Mouse (Mus musculus) right cerebral cortex, adult 18-20 months (tissue): ENCODE results near the gene Gpr107.

Source experiments
- DNase-seq: peaks from one replicate; pipeline ENCODE4 v3.0.0; 2022; ENCODE audit warnings: mixed read lengths

Gpr107 gene

GRCm38 (mm10) chr2:31202357-31202756 lies 50.2 kb downstream of the Gpr107 start:
- no peak for DNase-seq

- no peak for DNase-seq
These were observed 50.8 kb downstream of the Gpr107 start for GRCm38 (mm10) chr2:31202956-31203355.

DNA sequence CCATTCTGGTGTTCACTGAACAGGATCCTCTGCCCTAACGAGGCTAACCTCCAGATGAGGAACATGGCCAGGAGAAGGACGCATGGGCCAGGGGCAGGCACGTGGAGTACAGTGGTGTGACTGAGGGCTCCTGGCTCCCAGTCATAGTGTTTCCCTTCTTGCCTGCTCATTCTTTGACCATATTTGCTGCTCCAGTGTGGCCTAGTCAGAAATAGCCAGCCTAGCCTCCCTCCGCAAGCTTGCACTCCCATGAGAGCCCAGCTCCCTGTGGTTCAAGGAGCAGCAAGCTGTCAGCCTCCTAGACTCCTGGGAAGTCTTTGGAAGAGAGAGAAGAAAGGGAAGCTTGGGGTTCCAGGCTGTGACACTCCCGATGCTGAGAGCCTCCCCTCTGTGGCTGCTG lies 52.6 kb downstream of the Gpr107 start:
- DNase-seq: no peak

DNA sequence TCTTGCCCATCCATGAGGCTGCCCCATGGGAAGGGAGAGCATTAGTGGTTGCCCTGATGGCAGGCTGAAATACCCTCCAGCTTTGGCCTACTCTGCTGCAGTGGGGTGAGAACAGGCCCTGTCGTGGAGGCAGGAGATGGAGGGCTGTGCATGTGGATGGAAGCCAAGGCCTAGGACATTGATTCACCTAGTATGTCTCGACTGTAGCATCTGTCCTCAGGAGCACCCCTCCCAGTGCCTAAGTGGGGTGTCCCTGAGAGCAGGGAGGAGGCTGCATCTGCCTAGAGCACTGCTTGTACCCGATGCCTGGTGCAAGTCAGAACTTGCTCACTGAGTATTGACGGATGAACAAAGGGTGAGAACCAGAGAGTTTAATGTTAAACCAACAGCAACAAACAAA lies 54.1 kb downstream of the Gpr107 start:
- DNase-seq: no peak

- no peak for DNase-seq
These were observed 54.8 kb downstream of the Gpr107 start for GRCm38 (mm10) chr2:31206882-31207281.

DNA sequence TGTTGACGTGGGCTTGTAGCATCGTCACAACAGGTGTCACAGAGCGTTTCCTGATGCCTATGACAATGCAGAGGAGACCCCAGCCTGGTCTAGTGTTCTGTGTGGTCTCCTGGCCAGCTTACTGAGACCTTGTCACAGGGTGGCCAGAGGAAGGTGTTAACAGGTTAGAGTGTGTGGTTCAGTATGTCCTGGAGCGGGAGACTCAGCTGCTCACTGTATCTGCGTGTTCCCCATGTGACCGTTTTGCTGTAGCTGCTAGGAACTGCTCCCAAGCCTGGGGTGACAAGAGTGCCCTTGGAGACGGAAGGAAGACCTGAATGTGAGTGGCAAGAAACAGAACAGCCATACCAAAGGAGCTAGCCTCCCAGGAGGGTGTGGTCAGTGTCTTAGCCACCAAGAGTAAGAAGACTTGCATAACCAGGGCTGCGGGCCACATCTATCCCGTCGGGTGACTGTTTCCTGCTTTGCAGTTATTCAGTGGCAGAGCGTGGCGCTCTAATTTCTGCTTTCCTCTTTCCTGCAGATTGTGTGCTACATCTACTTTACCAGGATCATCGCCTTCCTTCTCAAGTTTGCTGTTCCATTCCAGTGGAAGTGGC lies 56.5 kb downstream of the Gpr107 start:
- no peak for DNase-seq

DNA sequence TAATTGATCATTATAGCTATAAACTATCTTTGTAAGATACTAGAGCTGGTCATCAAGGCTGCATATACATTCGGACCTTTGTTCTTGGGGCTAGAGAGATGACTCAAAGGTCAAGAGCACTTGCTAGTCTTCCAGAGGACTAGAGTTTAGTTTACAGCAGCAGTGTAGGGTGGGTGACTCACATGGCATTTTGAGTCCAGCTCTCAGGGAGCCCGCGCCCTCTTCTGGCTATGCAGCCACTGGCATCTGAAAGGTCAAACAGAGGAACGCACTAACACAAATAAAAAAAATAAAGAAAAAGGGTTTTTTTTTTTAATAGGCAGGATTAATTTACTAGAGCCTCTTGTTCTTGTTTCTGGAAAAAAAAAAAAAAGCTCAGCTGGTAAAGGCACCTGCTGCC lies 57.4 kb downstream of the Gpr107 start:
- no peak for DNase-seq

DNA sequence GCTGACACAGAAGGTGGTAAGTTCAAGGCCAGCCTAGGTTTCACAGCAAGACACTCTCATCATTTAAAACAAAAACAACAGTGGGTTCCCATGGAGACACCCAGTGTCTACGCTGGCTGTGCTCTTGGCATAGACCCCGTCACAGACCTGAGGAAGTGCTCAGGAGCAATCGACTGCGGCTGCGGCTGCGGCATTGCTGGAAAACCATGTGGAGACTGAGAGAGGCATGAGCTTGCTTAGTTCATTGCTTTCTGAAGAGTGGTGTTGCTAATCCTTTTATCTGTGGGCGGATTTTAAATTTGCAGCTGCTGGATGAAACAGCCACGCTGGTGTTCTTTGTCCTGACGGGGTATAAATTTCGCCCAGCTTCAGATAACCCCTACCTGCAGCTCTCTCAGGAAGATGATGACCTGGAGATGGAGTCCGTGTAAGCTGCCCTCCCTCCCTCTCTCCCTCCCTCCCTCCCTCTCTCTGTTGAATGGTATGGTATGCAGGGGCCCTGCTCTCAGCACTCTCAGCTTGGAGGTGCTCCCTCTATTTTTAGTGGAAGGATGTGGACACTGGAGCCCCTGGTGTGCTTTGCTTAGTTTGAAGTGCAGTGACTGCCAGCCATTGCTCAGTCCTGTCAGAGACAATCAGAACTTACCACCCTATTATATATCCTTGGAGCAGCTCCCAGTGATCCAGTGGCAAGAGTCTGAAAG lies 58.2 kb downstream of the Gpr107 start:
- DNase-seq: no peak

DNA sequence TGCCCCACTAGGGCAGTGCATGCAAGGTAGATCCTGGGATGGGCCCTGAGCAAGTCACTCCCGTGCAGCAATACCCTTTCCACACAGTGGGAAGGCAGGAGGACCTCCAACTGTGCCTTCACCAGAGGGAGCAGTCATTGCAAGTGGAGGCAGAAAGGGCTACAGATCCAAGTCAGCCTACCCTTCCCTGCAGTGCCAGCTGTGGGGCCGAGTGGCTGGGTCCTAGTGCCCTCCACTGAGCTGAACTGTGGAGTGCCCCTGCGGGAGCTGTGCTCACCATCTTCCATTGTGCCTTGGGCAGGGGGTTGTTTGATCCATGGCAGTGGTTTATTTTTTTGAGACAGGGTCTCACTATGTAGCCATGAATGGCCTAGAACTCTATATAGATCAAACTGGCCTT lies 59.1 kb downstream of the Gpr107 start:
- DNase-seq: no peak

GRCm38 (mm10) chr2:31214211-31214796 lies 62.2 kb downstream of the Gpr107 start:
- DNase-seq: no peak

- DNase-seq: no peak
These were observed 66.5 kb downstream of the Gpr107 start for GRCm38 (mm10) chr2:31218611-31219010.

GRCm38 (mm10) chr2:31219470-31219869 lies 67.4 kb downstream of the Gpr107 start:
- DNase-seq: no peak

GRCm38 (mm10) chr2:31220844-31221243 lies 68.7 kb downstream of the Gpr107 start:
- DNase-seq: no peak

DNA sequence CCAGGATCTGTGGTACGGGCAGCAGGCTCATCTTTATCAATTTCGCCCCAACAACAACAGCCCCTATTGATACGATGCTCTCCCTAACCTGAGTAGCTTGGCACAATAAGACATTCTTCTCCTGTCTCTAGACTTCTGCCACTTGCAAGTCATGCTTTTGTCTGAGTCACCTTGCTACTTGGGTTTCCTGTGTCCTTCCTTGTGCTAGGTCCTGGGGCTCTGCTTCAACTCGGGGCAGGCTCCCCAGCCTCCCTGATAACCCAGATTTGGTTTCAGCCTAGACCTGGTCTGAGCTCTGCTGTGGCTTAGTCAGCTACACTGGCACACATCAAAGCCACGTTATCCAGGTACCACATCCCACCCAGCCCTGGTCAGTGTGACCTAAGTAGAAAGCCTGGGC lies 69.5 kb downstream of the Gpr107 start:
- DNase-seq: no peak

GRCm38 (mm10) chr2:31228768-31229311 lies 76.7 kb downstream of the Gpr107 start:
- no peak for DNase-seq

DNA sequence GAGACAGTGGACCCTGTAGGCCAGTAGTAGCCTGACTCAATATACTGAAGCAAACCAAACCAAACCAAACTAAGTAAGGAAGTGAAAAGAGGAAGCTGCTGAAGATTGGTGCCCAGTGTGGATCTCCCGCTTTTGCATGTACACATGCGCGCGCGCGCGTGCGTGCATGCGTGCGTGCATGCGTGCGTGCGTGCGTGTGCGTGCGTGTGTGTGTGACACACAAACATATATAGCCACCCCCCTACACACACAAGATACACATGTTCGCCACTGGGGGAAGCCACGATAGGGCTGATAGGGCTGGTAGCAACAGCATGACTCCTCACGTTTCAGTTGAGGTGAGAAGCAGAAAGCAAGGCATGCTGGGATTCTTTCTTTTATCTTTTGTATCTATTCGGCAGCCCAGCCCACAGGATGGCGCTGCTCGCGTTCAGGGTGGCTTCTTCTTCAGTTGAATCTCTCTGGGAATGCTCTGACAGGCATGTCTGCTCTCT lies 87.1 kb downstream of the Gpr107 start:
- no peak for DNase-seq

DNA sequence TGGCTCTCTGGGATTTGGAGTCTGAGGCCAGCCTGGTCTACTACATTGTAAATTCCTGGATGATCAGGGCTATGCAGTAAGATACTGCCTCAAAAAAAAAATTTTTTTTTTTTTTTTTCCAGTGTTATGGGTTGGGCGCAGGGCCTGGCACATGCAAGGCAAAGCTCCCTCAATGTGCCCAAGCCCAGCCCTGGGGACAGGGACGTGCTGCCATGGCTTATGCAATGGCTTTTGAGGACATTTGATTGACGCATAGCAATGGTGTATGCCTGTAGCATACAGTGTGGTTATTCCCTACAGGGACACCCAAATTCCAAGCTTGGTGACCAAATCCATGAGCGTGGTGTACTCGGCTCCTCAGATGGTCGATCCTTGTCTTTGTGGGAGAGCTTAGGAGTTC lies 87.7 kb downstream of the Gpr107 start:
- DNase-seq: no peak

DNA sequence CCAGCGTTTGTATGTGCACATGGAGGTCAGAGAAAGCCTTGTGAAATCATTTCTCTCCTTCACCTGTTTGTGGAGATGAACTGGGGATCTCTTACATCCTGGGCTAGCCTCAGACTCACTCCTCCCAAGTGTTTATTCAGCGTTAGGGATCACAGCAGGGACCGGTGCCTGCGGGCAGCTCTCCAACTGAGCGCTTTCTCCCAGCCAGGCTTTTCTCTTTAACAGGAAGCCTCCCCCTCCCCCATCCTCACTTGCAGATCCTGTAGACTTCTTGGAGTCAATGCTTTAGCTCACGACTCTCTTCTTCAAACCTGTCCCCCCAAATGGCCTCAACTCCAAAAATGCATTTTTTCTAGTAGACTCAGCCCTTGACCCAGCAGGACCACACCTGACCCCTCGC lies 89.5 kb downstream of the Gpr107 start:
- no peak for DNase-seq

DNA sequence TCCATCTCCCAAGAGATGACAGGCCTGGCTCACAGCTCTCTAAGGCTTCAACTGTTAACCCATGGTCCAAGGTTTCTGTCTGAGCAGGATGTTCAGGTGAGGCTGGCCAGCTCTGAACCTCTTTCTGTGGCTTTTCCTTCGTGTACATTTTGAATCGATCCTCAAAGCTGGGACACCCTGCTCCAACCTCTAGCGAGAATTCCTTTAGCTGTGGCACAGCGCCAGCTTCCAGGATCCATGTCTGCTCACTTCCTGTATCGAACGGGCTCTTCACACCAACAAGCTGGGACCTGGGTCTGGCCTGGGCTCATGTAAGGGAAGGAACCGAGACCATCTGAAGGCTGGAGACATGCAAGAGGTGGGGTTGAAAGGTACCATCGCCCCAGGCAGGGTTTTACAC lies 92.1 kb downstream of the Gpr107 start:
- DNase-seq: no peak

- no peak for DNase-seq
These were observed 92.9 kb downstream of the Gpr107 start for GRCm38 (mm10) chr2:31245051-31245450.

DNA sequence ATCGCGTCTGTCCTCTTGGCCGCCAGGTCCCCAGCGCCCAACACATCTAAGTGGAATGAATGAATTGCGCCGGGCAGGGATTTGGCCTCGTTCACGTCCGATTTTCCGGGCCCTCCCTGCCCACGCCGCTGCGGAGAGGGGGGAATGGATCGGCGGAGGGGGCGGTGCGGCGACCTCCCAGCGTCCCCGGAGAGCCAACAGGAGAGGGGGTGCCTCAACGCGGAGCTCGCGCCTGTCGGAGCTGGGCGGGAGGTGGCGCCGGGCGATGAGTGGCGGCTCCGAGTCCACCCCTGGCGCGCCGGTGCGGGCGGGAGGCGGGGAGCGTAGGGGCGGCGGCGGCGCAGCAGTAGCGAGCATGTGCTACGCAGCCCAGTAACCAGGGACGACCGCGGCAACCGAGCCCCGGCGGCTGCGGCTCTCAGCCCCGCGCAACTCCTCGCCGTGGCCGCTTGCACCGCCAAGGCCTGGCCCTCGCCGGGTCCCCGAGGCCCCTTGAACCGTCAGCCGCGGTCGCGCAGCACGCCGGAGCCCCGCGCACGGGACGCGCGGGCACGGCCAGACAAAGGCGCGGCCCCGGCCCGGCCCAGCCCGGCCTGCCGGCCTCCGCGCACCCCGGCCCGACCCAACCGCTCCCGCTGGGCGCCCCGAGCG lies 93.5 kb downstream of the Gpr107 start, which contains the start of gene Ncs1:
Ncs1 (plus strand) TSS at position 333 of the 651 bp plus-strand sequence.
- DNase-seq: peak; percentile 94

- DNase-seq: peak; percentile 70
These were observed 94.3 kb downstream of the Gpr107 start for GRCm38 (mm10) chr2:31246251-31246971.

DNA sequence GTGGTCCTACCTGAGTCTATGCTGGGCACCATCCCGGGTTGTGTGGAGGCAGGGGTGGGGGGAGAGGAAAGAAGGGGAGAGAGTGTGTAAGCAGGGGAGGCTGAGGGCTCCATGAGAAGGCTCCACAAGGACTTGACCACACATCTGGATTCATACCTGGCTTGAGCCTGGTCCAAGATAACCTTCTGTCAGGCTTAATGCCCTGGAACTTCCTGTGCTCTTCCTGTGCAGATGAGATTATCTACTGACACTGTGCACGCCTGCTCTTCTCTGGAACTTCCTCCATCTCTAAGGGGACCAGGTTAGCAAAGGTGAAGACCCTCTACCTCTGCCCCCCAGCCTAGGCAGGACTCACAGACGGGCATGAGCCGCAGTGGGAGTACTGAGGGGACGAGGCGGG lies 96.7 kb downstream of the Gpr107 start:
- no peak for DNase-seq
